Mouse (Mus musculus): ENCODE results near the gene Mical1.

Mical1 gene

DNA sequence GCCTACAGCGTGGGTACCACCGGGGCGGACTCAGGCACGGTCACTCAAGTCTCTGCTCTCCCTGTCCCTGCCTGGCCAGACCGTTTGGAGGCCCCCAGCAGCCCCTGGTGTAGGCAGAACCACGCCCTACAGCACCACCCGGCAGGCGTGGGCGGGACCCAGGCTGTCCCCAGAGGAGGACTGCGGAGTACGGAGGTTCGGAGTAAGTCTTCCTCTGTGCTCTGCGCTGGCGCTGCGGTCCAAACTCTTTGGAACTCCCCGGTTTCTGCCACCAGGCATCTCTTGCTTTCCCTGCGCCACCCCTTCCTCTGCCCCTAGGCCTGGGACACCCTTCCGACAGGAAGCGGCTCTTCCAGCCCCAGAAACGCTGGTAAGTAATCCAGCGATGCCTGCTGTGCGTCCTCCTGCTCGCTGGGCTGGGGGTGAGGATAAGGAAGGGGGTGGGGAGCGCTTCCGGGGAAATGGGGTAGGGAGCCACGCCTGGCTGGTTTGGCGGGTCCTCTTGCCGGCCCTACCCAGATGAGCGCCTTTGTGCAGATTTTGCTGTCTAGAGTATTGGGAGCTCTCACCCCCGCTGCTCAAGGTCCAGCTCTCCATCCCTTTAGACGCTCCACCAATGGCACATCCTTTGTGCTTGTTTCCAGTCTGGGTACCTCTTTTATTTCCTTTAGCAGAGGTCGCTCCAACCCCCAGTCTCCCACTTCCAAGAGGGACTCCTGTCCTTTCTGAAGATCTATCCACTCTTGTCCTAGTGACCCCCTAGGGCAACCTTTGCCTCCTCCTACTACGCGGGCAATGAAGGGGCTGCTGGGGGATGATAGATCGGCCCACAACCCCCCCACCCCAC, at the start of gene Mical1:
TSS of gene Mical1 (plus strand) at position 144 of the 847 bp plus-strand sequence.
- CTCF ChIA-PET: interaction anchor here (1.2 kb wide), 1 partner anchor 13 kb away, joined by 6 read pairs; the partner anchor contains the start of genes Ppil6 and Smpd2

DNA sequence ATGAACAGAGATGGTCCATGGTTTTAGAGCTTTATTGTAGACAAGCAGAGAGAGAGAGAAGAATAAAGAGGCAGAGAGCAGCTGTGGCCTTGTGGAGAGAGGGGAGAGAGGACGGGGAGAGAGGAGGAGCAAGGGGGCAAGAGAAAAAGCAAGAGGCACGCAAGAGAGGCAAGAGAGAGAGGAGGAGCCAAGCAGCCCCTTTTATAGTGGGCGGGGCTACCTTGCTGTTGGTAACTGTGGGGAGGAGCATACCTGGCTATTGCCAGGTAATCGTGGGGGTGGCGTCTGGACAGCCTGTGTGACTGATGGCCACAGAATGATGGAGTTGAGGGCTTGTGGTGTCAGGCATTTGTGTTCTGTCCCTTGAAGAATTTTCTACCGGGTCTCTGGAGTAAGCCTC, 49.7 kb upstream of the Mical1 start:
- CTCF ChIA-PET: no interaction called here

DNA sequence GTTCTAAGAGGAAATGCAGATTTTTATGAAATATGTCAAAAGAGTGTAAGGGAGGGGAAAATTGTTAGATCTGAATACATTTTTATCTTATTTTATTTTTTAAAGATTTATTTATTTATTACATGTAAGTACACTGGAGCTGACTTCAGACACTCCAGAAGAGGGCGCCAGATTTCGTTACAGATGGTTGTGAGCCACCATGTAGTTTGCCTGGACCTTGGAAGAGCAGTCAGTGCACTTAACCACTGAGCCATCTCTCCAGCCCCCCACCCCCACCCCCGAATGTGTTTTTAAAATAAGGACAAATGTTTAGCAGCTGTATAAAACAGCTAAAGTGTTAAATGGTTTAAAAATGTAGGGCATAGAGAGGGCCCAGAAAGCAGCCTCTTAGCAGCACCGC, 41.5 kb upstream of the Mical1 start:
- CTCF ChIA-PET: interaction anchor here (0.7 to 1.8 kb wide), 3 partner anchors 72 to 938 kb away, joined by 4 to 7 read pairs (median 5); no protein-coding TSS in a partner anchor

DNA sequence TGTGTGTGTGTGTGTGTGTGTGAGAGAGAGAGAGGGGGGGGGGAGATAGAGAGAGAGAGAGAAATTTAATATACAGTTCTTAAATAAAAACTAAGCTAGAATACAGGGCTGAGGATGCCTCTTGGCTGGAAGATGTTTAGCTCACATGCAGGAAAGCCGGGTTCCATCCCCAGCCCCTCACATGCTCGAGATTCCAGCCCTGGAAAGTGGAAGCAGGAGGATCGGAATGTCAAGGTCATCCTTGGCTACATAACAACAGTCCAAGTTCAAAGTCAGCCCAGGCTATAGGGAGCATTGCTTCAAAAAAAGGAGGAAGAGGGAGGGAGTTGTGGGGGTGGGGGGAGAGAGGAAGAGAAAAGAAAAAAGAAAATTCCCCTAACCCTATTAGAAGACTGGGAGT, 41.0 kb upstream of the Mical1 start:
- CTCF ChIA-PET: interaction anchor here (0.6 to 1.8 kb wide), 3 partner anchors 71 to 501 kb away, joined by 3 to 7 read pairs (median 5); no protein-coding TSS in a partner anchor

DNA sequence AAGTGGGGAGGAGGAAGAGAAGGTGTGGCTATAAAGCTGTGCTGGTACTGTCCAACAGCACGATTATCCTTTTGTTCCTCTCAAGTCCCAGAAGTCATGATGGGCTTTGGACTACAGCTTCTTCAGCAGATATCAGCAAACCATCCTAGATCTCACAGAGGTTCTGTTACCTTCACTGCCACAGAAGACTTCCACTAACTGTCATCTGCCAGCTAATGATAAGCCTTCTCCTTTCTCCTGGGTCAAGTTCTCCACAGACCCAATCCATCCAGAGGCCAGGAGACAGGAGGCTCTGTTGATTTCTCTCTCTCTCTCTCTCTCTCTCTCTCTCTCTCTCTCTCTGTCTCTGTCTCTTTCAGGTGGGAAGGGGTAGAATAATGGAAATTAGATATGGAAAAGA, 27.9 kb upstream of the Mical1 start:
- CTCF ChIA-PET: interaction anchor here (0.6 to 1.2 kb wide), 2 partner anchors 26 to 358 kb away, joined by 3 to 5 read pairs; no protein-coding TSS in a partner anchor

DNA sequence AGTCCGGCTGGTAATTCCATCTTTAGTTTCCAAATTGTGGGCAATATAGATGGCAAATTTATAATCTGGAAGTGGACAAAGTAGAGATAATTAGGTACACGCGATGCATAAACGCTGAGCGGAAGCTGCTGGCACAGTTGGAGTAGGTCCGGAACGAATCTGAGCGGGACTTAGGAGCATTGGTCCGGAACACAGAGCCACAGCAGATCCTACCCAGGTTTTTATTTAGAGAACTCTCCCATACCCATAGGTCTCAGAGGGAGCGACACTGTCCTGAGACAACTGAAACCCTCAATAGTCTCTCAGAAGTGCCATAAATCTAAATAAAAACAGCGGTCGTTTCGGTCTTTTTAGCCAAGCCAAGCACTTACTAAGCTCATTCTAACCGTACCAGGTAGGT, 26.4 kb upstream of the Mical1 start:
- CTCF ChIA-PET: no interaction called here

DNA sequence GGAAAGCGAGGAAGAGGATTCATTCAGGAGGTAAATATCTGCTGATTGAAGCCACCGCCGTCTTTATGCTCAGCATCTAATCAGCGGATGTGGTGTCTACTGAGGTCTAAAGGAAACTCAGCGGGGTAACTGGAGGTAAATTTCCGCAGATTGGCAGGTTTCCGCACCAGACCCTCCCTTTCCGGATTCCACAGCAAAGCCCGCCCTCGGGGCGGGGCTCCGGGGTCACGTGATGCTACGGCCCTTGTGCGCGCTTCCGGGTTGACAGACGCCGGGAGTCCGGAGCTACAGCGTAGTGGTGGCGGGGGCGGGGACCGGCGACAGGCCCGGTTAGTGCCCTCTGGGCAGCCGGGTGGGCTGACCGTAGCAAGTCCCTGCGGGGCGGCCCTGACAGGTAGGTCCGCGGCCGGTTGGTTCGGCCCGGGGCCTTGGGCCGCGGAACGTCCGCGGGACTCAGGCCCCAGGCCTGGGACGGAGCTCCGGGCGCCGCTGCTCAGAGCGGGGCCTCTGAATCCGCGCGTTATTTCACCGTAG, 25.9 kb upstream of the Mical1 start, which contains the start of gene Zbtb24:
TSS of gene Zbtb24 (plus strand) at position 247 of the 534 bp plus-strand sequence.
- CTCF ChIA-PET: interaction anchor here (0.8 to 1.0 kb wide), 2 partner anchors 24 to 38 kb away, joined by 3 read pairs; no protein-coding TSS in a partner anchor

DNA sequence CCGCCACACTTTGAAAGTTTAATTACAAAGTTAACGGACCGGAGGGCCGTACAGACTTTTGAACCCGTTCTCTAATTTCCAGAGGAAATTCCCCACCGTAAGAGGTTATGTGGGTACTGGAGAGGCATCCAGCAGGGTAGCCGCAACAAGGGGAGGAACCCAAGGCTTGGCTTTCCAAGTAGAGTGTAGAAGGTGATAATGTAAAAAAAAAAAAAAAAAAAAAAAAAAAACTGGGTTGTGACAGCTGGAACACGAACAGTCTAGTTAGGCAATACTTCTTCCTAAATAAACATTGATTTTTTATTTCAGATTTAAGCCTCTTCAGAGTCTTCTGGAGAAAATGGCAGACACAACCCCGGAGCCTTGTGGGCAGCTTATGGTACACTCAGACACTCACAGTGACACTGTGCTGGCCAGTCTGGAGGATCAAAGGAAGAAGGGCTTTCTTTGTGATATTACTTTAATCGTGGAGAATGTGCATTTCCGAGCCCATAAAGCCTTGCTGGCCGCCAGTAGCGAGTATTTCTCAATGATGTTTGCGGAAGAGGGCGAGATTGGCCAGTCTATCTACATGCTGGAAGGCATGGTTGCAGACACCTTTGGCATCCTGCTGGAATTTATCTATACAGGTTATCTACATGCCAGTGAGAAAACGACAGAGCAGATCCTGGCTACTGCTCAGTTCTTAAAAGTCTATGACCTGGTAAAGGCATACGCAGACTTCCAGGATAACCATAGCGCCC, 25.2 kb upstream of the Mical1 start:
- CTCF ChIA-PET: interaction anchor here (0.8 to 1.0 kb wide), 2 partner anchors 24 to 38 kb away, joined by 3 read pairs; no protein-coding TSS in a partner anchor

DNA sequence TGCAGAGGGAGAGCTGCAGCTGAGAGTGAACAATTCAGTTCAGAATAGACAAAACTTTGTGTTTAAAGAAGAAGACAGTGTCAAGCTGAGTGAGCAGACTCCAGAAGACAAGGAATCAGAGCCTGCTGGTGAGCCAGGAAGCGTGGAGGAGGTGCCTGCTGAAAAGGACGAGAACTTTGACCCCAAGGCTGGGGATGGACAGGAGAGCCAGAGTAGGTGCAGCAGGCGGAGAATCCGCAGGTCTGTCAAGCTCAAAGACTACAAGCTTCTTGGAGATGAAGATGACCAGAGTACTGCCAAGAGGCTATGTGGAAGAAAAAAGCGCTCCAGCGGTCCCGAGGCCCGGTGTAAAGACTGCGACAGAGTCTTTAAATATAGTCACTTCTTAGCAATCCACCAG, 24.5 kb upstream of the Mical1 start:
- CTCF ChIA-PET: no interaction called here

DNA sequence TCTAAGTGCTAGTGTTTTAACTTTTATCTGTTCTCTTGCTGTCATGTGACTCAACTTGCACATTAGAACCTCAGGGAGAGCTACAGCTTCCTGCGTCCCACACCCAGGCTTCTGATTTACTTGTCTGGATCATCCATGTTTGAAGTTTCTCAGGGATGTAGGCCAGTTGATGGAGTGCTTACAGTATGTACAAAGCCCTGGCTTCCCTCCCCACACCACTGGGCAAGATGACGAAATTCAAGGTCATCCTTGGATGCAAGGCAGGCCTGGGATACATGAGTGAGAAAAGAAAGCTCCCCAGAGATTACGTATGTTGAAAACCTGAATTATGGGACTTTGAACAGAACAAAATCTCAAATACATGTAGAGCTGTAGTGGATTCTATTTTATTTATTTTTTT, 23.3 kb upstream of the Mical1 start:
- CTCF ChIA-PET: no interaction called here

DNA sequence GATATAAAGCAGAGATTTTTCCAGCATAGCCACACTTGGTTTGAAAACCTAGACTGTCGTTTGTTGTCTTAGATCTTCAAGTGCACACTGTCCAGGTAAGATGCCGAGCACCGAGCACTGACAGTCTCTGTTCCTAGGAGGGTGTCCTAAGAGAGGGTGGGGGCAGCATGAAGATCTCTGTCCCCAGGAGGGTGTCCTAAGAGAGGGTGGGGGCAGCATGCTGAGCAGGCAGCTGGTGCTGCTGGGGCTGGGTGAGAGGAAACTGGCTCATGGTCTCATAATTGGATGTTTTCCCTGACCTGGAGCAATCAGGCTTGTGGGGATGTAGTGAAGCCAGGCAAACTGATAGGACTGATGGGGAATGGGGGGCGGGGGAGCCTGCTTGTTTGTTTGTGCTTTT, 16.1 kb upstream of the Mical1 start:
- CTCF ChIA-PET: no interaction called here

DNA sequence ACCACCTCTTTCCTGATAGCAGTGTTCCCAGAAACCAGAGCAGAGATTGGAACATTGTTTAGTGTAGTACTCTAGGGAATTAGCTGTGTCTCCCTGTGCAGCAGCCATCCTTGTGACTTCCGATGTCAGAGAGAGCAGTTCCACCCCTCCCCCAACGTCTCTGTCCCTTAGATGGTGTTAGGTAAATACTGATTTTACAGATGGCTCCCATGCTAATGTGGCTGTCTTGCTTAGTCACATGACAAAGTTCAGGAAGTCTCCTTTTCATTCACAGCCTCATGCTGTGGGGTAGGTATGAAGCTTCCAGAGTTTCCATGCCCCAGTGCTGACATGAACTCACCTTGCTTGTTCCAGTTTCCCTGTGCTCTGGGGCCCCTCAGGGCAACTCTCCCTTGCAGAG, 15.6 kb upstream of the Mical1 start:
- CTCF ChIA-PET: no interaction called here

DNA sequence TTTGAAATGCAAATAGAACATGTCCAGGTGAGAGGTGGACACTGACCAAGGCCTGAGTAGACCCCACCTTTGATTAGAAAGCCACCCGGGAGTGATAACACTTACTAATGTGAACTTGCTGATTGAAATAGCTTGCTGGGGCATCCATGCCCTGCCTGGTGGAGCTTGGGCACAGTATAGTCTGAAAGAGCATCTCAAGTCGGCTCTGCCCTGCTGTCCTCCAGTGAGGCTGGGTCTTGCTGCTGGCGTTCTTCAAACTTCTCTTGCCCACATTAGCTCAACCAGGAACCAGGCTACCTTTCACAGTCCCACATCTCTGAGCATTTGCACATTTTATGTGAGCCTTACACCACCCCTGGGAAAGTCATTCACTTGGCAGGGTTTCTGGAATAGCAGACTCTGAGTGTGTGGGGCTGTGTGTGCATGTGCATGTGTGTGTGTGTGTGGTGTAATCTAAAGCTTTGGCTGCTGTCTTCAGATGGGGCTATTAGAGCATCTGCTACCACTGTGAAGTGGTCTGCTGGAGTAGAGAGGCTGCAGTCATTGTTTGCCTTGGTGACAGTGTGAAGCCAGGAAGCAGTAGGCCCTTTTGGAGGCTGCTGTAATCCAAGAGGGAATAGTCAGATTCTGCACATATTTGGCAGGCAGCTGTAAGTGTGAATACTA, 14.9 kb upstream of the Mical1 start:
- CTCF ChIA-PET: interaction anchor here (0.8 kb wide), 1 partner anchor 16 kb away, joined by 3 read pairs; no protein-coding TSS in a partner anchor

DNA sequence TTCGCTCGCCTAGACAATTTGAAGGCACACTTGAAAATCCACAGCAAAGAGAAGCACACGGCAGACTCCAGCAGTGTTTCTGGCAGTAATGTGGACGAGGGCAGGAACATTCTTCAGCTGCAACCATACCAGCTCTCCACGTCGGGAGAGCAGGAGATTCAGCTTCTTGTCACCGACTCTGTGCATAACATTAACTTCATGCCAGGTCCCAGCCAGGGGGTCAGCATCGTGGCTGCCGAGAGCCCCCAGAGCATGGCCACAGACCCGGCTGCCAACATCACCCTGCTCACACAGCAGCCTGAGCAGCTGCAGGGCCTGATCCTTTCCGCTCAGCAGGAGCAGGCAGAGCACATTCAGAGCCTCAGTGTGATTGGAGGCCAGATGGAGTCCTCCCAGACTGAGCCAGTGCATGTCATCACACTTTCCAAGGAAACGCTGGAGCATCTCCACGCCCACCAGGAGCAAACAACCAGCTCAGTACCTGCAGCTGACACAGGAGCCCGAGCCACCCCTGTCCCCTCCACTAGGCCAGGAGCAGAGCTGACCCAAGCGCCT, 11.6 kb upstream of the Mical1 start:
- CTCF ChIA-PET: no interaction called here

DNA sequence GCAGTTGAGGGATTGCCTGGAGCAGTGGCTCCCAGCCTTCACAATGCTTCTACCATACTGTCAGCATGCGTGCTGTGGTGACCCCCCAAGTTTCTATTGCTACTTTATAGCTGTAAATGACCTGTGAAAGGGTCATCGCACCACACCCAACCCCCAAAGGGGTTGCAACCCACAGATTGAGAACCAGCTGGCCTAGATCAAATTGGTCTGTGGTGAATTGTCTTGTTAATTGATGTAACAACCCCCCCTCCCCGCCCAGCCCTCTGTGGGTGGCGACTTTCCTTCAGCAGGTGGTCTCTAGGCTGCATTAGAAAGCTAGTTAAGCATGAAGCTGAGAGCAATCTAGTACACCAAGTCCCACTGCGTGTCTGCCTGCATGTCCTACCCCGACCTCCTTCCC, 8.8 kb upstream of the Mical1 start:
- CTCF ChIA-PET: interaction anchor here (1.2 kb wide), 1 partner anchor 16 kb away, joined by 7 read pairs; no protein-coding TSS in a partner anchor

DNA sequence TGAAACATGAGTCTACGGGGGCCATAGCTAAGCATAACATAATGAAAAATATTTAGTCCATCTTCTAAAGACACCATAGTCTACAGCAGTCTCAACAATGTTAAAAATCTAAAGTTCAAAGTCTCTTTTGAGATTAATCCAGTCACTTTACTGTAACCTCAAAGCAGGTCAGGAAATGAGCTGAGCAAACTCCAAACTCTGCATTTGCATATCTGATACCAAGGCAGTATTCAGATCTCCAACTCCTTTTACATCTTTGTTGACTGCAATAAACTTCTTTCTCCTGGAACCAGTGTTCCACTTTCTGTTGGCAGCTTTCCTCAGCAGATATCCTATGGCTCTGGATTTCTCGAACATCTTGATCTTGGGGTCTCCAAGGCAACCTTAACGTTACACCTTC, 5.4 kb upstream of the Mical1 start:
- CTCF ChIA-PET: no interaction called here

DNA sequence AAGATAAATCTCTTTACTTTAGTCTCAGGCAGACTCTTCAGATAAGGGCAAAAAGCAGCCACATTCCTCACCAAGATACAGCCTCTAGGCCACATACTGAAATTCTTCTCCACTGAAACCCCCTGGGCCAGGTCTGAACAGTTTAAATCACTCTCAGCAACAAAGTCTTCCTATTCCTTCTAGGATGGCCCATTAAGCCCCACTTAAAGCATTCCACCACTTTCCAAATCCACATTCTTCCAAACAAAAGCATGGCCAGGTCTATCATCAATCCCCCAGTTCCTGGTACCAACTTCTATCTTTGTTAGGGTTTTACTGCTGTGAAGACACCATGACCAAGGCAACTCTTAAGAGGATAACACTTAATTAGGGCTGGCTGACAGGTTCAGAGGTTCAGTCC, 3.6 kb upstream of the Mical1 start:
- CTCF ChIA-PET: no interaction called here

DNA sequence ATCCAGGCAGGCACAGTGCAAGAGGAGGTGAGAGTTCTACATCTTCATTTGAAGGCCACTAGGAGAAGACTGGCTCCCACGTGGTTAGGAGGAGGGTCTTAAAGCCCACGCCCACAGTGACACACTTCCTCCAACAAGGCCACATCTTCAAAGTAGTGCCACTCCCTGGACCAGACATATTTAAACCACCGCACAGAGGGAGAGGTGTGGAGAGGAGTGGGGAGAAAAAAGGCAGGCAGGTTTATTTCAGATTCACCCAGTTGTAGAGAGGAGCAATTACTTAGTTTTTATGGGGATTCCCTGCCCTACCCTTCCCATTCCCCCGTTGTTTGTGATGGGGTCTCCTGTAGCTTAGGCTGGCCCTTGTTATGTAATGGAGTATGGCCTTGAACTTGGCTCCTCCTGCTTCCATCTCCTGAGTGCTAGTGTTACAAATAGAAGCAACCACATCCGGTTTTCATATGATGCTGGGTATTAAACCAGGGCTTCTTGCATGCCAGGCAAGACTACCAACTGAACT, 3.1 kb upstream of the Mical1 start:
- CTCF ChIA-PET: no interaction called here

DNA sequence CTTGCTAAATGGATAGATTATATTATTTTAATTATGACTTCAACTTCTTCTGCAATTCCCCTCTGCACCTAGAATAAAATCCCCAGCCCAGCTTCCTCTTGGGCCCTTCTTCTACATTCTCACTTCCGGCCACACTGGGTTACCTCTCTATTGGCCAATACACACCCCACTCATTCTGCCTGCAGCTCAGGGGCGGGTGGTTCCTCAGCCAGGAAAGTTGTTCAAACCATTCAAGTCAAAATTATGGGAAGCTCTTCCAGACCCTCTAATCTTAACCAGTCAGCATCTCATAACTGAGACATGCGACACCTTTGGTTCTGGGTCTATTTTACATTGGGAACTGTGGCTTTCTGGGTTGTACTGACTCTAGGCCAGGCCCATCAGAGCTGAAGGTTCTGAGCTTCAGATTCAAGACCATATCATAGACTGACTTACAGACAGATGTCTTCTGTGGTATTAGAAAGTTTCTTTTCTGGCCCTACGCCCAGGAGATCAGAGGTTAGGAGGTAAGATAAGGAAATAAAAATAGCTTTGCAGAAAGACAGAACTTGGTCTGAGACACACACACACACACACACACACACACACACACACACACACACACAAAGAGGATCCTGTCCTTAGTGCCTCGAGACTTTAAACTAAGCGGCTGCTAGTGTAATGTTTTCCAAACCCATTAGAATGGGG, 2.2 kb upstream of the Mical1 start:
- CTCF ChIA-PET: interaction anchor here (0.5 to 1.1 kb wide), 5 partner anchors 23 to 745 kb away, joined by 3 to 17 read pairs (median 5); no protein-coding TSS in a partner anchor

DNA sequence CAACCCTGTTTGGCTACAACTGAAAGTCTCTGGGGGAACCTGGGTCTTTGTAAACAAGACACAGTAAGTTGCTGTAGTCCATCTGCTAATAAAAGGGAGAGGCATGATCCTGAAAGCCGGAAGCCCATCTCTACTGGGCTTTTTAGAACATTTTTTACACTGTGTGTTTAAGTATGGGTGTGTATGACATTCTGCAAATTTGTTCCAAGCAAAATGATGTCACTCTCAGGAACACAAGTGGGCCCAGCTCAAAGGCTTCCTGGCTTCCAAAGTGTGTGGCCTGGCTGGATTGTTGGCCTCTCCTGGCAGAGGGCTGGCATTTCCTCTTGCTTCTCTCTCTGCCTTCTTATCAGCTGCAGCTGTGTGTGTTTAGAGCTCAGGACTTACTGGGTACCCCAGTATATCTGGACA, 1.1 kb upstream of the Mical1 start:
- CTCF ChIA-PET: interaction anchor here (1.1 kb wide), 1 partner anchor 24 kb away, joined by 3 read pairs; no protein-coding TSS in a partner anchor

All from spleen, embryonic (tissue).